Mouse (Mus musculus) retina, embryonic 14.5 days (tissue): ENCODE data around the gene Cntrl.

Source experiments
- DNase-seq: peaks from one replicate; pipeline ENCODE4 v3.0.0-alpha.2; 2015; ENCODE audit warnings: low spot score

Cntrl gene

GRCm38 (mm10) chr2:35222822-35223391, 113.6 kb downstream of the Cntrl start:
- no peak for DNase-seq

- no peak for DNase-seq
These were observed 115.0 kb downstream of the Cntrl start for GRCm38 (mm10) chr2:35224285-35224684.

- DNase-seq = no peak
These were observed 118.9 kb downstream of the Cntrl start for GRCm38 (mm10) chr2:35228145-35228544.
